Mouse (Mus musculus) liver, embryonic 14.5 days (tissue): ENCODE measurements around the gene Fam83d.

Experiments
- CTCF ChIP-seq: IDR thresholded peaks from 2 replicates; pipeline ENCODE4 v1.5.1; 2016; ENCODE audit warnings: antibody characterized with exemption, low read depth, control low read depth
- EP300 ChIP-seq: IDR thresholded peaks from 2 replicates; pipeline ENCODE4 v1.6.1; 2016; ENCODE audit warnings: antibody characterized with exemption, low read depth

DNA sequence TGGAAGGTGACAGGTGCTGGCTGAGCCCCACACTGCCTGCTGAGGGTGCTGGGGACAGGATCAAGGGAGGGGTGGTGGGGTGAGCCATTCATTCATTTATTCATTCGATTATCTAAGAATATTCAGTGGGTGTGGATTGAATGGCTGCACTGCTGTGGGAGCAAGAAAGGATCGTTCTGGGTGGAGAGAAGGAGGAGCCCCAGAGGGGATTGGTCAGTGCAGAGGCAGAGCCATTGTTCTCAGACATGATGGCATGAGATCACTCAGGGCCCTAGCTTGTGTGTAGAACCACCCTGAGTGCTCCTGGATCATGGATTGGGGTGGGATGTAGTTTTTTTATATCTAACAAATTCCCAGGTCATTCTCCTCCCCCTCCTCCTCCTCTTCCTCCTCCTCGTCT is 46.4 kb upstream of the Fam83d start:
- TF ChIP-seq CTCF (no peak), EP300 (no peak)
